Mouse (Mus musculus) cerebellum, postnatal 10 days (tissue): Measurements from ENCODE around the gene Rcn1.

Experiments used
- DNase-seq, 2 experiments: peaks; one replicate each; pipeline ENCODE4 v3.0.0; 2021; ENCODE audit warnings: mixed read lengths in 2 of 2

Gene Rcn1

DNA sequence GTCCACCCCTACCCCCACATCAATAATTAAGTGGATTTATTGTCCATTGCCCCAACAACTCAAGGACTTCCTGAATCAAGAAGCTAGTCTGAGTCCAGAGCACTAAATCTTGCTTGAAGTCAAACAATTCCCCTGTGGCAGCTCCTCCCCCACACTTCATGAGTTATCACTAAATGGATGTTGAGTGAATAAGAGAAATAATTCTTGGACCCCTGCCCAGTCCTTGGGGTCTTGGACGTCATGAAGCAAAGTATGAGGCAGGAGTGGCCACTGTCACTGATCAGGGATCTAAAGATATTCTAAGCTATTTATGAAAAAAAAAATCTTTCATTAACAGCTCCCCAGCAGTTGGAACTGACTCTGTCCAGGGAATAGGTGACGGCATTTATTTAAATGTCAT, 6.6 kb downstream of the Rcn1 start:
- DNase-seq: no peak

DNA sequence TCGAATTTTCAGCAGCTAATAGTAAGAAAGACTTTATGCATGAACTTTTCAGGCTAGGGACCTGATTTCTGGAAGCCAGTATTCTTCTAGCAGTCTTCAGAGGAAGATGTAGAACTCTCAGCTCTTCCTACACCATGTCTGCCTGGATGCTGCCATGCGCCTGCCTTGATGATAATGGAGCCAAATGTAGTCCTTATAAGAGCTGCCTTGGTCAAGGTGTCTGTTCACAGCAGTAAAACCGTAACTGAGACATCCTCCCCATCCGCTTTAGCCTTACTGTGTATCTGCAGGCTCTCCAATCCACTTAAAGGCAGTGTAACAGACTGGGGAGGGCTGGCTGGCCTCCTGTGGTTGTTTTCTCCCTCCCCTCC, 7.7 kb downstream of the Rcn1 start:
- no peak for DNase-seq

DNA sequence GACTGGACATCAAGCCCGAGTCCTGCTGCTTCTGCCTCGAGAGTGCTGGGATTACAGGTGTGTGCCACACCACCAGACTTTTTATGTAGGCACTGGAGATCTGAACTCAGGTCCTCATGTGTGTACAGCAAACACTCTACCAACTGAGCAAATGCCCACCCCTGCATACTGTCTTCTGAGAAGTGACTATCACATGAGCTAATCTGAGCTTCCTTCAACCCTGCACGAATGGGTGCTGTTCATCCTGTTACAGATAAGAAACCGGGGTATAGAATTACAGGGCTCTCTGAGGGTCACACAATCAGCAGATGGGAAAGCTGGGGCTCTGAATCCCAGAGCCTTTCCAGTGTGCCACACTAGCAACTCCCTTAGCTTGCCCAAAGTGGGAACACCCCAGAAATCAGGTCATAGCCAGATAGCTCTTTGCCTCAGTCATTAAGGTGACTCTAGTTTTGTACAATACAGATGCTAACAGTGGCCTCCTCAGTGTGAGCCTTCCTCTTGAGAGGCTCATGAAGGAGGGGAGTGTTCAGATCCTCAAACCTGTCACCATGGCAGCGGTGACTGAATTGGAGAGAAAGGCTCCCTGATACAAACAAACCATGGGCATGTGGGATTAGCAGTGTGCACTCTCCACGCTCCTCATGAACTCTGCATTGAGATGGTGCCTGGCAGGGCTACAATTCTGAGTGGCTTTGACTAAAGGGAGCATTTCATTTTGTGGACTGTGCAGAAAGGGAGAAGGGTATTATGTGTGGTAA, 8.3 kb downstream of the Rcn1 start:
- DNase-seq: no peak

DNA sequence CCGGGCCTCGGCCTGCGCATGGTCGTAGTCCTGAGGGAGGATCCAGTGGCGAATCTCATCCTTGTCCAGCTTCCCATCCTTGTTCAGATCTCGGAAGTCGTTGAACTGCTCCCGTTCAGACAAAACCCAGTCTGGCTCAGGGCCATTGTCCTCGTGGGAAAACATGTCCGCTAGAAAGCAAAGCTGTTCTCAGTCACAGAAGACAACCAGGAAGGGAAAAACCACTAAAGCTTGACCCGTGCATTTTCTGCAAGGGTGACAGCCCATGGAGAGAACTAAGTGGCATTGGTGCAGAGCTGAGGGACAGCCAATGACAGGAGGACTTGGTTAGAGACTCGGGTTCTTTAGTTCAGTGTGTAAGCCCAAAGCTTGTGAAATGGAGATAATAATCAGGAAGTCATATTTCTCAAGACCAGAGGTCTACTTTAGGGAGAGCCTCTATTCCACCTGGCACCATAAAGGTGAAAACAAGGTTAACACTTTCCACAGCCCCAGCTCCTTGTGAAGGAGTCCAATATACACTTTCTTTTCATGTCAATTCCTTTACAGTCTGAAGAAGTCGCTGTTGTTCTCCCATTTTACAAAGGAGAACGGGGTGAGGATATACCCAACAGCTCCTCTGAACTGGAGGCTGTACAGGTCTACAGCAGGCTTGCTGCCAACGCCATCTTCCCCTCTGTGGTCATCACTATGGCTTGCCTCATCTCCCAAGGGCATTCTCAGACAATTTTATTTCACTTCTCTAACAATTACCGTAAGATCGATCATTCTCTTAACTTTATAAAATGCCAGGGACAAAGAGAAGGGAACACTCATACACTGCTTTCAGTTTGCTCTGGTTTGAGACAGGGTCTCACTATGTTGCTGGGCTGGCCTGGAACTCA, 9.9 kb downstream of the Rcn1 start:
- peak in 1 of 2 experiments; percentile 30 for DNase-seq

DNA sequence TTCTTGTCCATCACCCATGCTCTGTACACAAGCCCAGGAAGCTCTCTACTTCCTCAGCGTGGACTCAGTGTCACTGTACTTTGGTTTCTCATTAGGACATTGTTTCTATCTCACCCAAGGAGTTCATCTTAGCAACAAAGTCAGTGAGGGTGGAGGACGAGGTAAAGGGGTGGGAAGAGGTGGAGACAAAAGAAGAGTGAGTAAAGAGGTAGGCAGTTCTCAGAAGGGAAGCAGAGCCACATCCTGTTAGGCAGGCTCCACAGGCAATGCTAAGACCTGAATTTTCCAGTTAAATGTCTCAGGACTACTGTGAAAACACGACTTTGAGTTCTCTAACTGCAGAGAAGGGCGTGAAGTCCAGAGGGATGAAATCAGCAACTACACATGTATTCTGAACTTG, 12.7 kb downstream of the Rcn1 start:
- no peak for DNase-seq

DNA sequence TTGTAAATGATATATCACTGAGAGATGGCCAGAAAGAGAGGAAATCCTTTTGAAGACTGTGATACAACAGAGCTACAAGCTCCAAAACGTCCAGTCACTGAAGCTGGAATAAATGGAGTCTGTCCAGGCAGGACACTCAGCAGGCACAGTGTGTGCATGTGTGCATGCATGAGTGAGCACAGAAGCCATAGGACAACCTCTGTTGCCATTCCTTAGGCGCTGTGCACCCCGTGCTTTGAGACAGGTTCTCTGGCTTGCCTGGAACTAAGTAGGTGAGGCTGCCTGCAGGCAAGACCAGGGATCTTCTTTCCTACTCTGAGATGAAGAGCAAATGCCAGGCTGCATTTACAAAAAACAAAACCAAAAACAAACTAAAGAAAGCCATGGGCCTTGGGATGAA, 14.1 kb downstream of the Rcn1 start:
- no peak for DNase-seq

DNA sequence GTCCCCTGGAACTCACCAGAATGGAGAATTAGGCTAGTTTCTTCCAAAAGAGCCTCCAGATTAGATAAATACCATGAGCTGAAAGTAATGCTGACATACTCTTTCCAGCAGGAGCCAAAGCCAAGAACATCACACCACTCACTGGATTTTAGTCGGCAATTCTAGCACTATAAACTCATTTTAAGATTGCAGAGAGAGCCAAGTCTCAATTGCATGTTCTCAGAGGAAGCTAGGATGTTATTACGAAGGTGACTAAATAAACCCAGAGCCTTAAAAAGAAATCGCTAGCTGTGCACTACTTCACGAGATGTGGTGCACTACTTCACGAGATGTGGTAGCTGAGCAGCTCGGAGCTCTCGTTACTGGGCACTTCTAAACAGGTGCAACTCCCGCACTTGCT, 16.1 kb downstream of the Rcn1 start:
- no peak for DNase-seq

DNA sequence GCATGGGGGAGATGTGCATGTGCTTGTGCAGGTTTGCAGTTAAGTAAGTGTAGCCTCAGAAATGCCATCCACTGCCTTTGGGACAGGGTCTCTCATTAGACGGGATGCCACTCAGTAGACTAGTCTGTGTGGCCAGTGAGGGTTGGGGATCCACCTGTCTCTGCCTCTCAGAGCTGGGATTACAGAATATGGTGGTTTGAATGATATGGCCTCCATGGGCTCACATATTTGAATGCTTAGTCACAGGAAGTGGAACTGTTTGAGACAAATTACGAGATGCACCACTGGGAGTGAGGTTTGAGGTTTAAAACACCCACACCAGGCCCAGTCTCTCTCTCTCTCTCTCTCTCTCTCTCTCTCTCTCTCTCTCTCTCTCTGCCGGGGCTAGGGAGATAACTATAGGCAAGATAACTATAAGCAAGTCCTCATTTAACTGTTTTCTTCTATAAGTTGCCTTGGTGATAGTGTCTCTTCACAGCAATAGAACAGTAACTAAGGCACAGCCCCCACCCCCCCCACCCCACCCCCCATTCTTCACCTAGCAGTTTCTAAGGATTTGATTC, 18.3 kb downstream of the Rcn1 start:
- DNase-seq: no peak

DNA sequence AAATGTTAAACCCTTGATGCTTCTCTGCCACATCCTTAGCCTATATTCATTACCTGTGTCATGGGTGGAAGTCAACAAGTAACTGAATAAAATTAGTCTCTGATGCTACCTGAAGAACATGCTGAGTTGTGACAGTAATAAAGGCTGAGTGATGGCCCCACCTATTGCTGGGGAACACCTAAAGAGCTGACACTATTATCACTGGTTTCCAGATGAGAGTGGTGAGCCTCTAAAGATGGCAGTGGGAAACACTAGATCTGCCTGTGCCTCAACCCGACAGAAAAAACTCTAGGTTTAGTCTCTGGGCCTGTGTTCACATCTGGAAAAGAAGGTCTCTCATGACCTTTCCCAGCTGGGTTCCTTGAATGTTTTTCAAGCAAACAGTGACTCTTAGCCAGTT, 19.4 kb downstream of the Rcn1 start:
- no peak for DNase-seq

DNA sequence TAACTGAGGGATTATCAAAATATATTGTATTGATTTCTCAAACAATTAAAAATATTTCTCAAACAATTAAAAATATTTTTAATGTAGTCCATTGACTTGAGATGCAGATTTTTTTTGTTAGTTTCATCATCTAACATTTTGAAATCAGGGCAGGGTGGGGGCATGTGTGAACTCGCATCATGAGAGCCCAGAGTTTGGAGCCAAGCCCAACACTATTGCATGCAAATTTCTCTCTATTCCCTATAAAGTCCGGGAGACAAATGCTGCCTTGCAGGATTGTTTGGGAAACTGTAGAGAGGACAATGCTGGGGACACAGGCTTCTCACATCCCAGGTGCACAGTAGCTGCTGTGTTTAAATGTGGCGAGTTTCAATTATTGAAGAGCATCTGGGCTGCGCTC, 23.4 kb downstream of the Rcn1 start:
- DNase-seq: no peak

DNA sequence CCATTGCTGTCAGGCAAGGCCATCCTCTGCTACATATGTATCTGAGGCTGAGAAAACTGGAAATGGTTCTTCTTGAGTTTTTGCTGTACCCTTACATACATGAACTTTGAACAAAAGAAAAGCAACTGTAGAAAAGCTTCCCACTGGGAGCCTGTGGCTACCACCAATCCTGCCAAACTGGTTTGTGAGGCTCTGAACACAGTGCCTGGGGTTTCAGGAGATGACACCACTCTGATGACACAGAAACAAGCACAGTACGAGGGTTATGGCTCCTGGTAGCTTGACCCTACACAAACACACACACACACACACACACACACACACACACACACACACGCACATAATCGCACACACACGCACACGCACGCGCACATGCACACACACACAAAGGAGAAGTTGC, 23.9 kb downstream of the Rcn1 start:
- DNase-seq: no peak

DNA sequence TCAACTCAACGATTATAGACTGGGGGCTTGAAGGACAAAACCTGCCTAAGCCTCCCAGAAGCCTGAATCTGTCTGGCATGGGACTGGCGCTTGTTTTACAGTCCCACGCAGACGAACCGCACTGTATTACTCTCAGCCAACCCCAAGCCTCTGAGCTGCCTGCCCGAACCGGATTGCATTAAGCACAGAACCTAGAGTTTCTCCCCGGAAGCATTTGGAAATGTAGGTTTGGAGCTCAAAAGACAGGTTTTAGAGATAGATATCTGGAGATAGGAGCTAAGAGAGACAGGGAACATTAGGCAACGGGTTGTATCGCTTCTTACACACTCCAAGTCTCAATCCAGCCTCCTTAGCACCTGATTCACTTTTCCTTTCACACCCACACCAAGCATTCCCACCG, 25.5 kb downstream of the Rcn1 start:
- DNase-seq: no peak

DNA sequence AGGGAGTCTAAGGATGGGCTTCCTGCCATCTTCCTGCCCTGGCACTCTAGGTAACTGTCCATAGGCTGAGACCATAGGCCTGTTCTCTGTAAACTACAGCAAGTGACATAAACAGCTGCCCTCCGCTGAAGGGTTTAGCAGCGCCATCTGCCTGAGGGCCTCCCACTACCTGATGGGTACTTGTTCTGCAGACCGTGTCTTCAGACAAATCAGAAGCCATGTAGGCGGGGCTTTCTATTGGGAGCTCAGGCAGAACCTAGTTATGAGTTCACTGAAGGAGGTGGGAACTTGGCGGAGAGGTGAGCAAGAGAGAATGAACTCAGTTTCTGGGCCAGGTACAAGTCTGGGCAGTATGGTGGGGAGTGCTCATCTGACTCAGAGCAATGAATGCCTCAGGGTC, 26.4 kb downstream of the Rcn1 start:
- no peak for DNase-seq

DNA sequence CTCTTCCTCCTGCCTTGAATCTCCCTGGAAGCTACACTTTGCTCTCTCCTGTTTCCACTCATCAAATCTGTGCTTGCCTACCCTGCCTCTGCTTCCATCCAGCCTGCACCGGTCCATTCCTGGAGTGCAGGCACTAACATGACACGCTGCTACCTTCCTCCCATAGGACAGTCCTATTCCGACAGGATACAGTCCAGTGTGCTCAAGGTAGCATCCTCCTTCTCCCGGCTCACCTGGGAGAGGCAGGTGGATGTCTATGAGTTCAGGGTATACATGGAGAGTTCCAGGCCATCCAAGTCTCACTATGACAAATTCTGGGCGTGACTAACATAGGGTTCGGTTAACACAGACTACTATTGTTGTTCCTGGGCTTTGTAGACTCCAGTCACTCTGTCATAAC, 27.0 kb downstream of the Rcn1 start:
- no peak for DNase-seq

DNA sequence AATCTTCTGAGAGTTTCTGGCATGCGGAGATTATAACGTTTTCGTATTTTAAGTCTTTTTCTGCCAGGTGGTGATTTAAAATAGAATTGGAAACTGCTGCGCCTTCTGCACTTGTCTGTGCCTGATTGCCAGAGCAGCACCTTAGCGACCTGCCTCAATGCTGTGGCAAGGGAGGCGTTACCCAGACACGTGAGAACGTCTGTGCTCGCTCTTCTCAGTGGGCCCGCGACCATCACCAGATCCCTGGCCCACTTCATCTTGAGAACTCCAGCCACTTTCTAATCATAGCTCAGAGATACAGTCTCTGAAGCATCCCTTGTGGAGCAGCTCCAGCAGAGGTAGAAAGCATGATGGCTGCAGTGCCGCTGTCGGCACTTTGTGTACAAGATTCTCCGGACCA, 28.4 kb downstream of the Rcn1 start:
- peak; percentile 22 for DNase-seq

DNA sequence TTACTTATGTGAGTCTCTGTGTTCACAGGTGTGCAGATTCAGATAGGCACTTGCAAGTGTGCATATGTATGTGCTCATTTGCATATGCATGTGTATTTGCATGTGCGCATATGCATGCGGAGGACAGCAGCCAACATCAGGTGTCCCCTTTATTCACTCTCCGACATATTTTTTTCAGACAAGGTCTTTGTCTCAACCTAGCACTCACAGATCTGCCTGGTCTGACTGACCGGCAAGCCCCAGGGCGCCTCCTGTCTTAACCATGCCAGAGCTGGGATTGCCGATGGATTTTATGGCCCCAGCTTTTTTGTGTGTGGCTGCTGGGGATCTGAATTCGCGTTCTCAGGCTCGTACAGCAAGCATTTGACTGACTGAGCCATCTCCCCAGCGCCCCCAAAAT, 28.9 kb downstream of the Rcn1 start:
- peak; percentile 23 to 33 for DNase-seq

DNA sequence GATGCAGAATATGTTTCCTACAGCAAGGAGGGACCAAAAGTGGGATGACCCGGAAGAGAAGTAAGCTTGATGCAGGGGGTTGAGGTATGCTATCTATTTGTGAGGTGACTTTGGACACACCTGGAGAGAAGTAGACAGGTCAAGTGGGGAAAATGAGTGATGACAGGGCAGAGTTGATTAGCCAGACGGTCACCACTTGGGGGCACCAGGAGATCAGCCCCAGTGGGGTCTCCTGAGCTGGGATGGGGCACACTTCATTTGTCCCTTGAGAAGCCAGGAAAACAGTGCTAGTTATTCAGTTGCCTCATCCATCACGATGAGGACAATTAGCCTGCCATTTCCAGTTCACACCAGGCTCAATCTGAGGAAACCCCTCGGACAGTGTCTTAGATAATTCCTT, 31.5 kb downstream of the Rcn1 start:
- peak in 1 of 2 experiments; percentile 44 for DNase-seq

DNA sequence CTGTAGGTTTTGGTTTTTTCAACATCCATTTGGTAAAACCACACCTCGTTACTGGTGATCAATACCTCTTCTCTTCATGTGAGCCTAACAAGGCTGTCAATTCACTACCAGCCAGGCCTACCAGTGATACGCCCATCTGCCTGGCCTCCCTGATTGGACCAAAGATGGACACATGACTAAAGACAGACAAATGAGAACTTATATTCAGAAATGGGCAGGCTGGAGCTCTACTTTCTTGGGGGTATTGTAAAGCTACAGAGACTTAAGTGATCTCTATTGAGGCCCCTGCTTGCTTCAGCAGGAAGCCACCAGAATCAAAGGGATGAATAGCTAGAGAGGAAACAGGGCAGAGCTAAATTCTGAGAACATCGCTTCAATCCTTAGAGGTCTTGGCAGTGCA, 41.1 kb downstream of the Rcn1 start:
- DNase-seq: no peak

DNA sequence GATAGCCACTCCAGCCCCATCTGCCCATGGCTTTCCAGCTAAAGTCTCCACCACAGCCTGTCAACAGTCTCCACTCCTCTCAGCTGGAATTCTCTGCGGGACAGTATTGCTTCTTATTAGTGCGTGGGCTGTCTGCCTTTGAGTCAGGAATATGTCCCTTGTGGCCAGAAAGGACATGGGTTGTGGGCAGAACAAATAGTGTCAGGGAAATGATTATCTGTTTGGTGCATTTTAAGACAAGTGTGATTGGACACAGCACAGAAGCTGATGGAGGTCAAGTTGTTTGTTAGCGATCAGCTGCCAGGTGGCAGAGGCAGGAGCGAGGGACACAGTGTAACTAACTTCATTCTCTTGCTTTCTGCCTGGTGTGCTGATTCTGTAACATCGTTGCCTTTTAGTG, 42.3 kb downstream of the Rcn1 start:
- no peak for DNase-seq

DNA sequence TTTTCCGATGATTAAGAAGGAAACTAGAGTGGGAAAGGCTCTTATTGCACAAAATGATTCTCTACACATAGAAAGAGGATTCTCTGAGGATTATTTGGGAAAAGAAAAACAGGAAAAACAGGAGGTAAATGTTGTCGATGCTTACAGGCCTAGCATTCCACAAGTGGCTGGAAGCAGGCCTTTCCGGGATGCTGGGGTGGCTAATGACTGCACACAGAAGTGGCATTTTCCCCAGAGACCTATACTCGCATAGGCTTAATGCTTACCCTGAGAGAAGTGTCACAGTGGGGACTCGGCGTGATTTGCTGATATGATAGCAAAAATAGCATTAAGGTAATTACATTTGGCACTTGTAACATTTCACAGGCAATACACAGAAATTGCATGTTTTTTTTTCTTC, 50.2 kb downstream of the Rcn1 start:
- DNase-seq: no peak

DNA sequence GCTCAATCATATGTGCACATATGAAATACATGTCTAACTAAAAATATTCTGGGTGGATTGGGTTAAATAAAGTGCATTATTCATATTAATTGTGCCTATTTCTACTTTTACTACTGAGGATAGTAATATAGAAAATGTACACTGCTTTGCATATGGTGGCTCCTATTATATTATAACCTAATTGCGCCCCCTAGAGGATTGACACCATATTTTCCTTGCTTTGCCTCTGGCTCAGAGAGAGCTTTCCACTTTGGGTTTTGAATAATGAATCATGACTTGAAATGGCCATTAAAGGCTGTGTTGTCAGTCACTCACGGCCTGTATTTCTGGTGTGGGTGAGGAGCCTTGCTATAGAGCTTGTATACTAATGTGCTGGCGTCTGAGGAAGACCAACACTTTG, 59.1 kb downstream of the Rcn1 start:
- peak; percentile 35 to 53 for DNase-seq

DNA sequence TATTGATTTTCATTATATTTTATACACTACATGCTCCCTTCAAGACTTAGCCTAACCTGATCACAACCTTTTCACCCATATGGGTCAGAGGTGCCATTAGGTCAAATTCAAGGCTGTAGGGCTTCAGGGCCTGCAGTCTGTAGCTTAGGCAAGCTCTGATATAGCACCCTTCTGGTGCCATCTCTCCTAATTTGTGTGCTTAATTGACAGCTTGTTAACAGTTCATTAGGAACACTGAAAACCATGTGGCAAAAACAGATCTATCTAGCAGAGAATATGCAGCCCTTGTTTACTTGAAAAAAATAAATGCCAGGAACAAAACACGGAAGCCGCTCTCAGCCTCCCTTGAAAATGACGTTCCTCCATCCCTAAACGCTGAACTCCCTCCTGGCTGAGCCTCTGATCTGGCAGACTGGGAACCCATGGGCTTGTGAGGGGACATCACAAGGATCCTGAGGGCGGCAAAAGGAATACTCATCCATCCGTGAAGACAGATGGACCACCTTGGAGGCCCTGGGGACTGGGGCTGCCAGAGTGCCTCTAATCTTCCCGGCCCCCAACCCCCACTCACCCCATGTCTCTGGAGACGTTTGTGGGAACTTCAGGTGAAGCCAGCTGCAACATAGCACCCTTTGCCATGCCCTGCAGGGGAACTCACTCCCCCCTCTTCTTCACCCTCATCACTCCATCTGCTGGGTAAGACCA, 61.8 kb downstream of the Rcn1 start:
- peak; percentile 51 to 66 for DNase-seq

DNA sequence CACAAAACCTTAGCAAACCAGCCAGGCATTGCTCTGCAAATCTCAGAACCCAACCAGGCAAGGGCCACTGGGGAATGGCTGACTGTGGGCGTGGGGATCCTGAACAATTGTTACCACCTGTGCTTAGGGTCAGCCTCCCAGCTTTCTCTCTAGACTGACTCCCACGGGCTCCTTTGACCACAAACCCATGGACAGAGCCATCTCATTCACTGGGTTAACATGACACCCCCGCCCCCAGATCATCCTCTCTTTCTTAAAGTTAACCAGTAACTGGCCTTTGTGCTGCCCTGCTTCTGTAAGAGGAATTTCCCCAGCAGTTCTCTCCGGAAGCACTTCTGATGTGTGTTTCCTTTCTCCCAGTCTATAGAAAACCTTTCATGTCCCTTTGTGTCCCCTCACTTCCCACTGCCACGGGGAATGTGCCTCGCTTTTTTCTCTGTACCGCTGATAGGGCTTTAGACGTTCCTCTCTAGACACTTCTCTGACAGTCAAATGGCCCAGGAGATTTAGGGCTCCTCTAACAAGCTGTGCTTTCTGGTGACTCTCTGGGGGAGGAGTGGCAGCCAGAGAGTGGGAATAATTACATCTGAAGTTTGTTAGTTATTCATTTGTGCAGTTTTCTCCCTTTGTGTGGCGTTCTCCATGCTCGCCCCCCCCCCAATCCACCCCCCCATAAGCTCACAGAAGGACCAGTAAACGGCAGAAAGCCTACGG, 62.6 kb downstream of the Rcn1 start:
- no peak for DNase-seq
